Mouse (Mus musculus) heart, embryonic 15.5 days (tissue): Measurements from ENCODE around the gene Cptp. TPM values are rescaled to one million over a fixed set of nuclear protein-coding genes. Genes with fewer than 3 reads are reported as not detected.

Experiments used
- ATAC-seq: fragments of 200-750 bp; cut with Nextera tagmentation; replicated peaks from 2 replicates; pipeline ENCODE4 v1.8.0; 2017; ENCODE audit warnings: low read depth, moderate TSS enrichment; ENCODE audit not compliant: insufficient number of reproducible peaks, insufficient read depth, low FRiP score
- H3K27ac ChIP-seq: fragments of 300-500 bp; sonication (generic); 2 replicates; pipeline ENCODE4 v1.5.1; 2015; ENCODE audit warnings: mild to moderate bottlenecking, inconsistent platforms
- H3K27me3 ChIP-seq: fragments of 300-500 bp; sonication (generic); 2 replicates; pipeline ENCODE4 v1.6.1; 2015; ENCODE audit warnings: inconsistent platforms
- H3K36me3 ChIP-seq: fragments of 300-500 bp; sonication (generic); 2 replicates; pipeline ENCODE4 v1.6.1; 2015; ENCODE audit warnings: mild to moderate bottlenecking, inconsistent platforms
- H3K4me1 ChIP-seq: fragments of 300-500 bp; sonication (generic); replicated peaks from 2 replicates; pipeline ENCODE4 v1.6.1; 2015; ENCODE audit warnings: inconsistent platforms
- H3K4me2 ChIP-seq: fragments of 300-500 bp; sonication (generic); 2 replicates; pipeline ENCODE4 v1.6.1; 2015; ENCODE audit warnings: inconsistent platforms, mild to moderate bottlenecking, moderate library complexity
- H3K4me3 ChIP-seq: fragments of 300-500 bp; sonication (generic); 2 replicates; pipeline ENCODE4 v1.5.1; 2015; ENCODE audit warnings: mild to moderate bottlenecking, inconsistent platforms
- H3K9ac ChIP-seq: fragments of 300-500 bp; sonication (generic); 2 replicates; pipeline ENCODE4 v1.6.1; 2015; ENCODE audit warnings: mild to moderate bottlenecking, inconsistent platforms
- H3K9me3 ChIP-seq: fragments of 300-500 bp; sonication (generic); replicated peaks from 2 replicates; pipeline ENCODE4 v1.6.1; 2016; ENCODE audit warnings: inconsistent platforms
- WGBS: fragments of 180-500 bp; shearing (Covaris S2); methylation state at CpG from one replicate; pipeline ENCODE4 v1.1.7; 2015; ENCODE audit warnings: mixed read lengths; 5-methylcytosine and 5-hydroxymethylcytosine counted together
- polyA plus RNA-seq: library from polyadenylated mRNA; unstranded; fragments of >200 nt; fragmentation: Nextera tagmentation; extraction: Ambion mirVana; gene quantifications from 2 replicates; pipeline ENCODE4 v1.2.1, GENCODE M21; 2015

The Cptp gene
- polyA plus RNA-seq, 1 experiment from 2014 or later = 7.8 TPM

DNA sequence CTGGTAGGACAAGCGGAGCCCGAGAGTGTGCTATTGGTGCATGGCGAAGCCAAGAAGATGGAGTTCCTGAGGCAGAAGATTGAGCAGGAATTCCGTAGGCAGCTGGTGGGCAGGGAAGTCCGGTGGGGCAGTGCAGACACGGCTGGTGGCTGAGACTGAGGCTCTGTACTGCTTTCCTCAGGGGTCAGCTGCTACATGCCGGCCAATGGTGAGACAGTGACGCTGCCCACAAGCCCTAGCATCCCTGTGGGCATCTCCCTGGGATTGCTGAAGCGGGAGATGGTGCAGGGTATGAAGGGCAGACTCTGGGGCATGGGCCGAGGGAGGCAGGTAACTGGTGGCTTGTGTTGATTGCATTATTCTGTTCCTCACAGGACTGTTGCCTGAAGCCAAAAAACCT is 18.4 kb upstream of the Cptp start:
- Histone ChIP-seq H3K9me3 (no peaks in the 10 kb centered on the region), H3K4me1 (peaks cover 16% of the 10 kb centered on the region), H3K27ac (no peak overlapping the region), H3K9ac (no peak overlapping the region), H3K4me3 (no peak overlapping the region), H3K4me2 (no peak overlapping the region), H3K36me3 (peaks cover 47% of the 10 kb centered on the region), H3K27me3 (no peaks in the 10 kb centered on the region)
- 86% methylated on average over 10 of the region's 10 CpGs for WGBS
- no peak for ATAC-seq

DNA sequence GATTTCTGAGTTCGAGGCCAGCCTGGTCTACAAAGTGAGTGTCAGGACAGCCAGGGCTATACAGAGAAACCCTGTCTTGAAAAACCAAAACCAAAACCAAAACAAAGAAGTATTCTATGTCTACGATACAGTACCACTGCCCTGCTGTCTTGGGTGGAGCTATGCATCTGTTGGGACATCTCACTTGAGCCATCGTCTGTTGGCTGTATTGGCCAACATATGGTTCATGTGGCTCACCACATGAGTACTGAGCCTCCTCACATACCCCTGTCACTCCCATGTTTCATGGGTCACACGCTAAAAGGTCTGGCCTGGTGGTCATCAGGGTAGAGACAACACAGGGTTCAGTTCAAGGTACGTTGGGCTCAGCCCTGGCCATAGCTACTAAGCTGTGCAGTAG is 17.1 kb upstream of the Cptp start:
- no peak for ATAC-seq
- Histone ChIP-seq H3K27ac (no peak overlapping the region), H3K36me3 (peaks cover 47% of the 10 kb centered on the region), H3K4me3 (no peak overlapping the region), H3K4me1 (peaks cover 14% of the 10 kb centered on the region), H3K4me2 (no peak overlapping the region), H3K27me3 (no peaks in the 10 kb centered on the region), H3K9ac (no peak overlapping the region), H3K9me3 (no peaks in the 10 kb centered on the region)
- 87% methylated on average over 5 of the region's 5 CpGs for WGBS

DNA sequence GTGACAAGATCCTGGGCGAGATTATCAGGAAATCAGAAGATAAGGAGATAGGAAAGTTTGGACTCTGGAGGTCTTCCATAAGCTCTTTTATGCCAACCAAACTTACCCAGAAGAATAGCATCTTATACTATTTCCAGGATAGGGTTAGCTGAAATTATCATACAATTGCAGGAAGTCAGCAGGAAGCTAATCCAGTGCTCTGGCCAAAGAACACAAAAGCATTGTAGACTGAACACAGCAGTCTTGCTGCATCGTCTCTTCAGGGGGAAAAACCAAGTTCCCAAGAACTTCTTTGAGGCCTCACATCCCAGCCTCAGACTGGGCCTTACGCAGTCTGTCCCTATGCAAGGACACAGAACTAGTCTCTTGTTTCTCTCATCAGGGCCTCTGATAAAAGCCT is 14.3 kb upstream of the Cptp start:
- Histone ChIP-seq H3K4me2 (no peak overlapping the region), H3K27me3 (no peaks in the 10 kb centered on the region), H3K27ac (peak overlapping the region; percentile 60), H3K36me3 (peaks cover 42% of the 10 kb centered on the region), H3K4me1 (0 out of 2 replicates have a peak, but pooled peaks cover 3% of the 10 kb centered on the region), H3K9ac (no peak overlapping the region), H3K9me3 (no peaks in the 10 kb centered on the region), H3K4me3 (no peak overlapping the region)
- WGBS = 61% methylated on average over 3 of the region's 3 CpGs
- peak; percentile 64; the same call in 1 of the 2 replicates for ATAC-seq

DNA sequence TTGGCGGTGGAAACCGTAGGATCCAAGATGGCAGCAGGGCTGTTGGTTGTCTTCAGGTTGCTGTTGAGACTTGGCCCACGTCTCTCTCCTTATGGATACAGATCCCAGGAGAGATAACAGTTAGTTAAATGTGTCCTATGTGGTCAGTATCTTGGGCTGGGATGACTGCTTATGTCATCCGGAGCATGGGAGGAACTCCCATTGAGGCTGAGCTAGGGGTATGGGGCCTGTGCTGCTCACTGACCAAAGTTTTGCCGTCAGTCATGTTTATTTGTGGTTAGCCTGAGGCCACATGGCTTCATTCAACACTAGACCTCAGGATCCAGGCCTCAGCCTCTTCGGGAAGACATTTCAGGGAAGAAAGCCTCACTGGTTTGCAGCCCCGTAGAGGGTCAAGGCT is 2.2 kb upstream of the Cptp start:
- H3K9me3 ChIP-seq = no peaks in the 10 kb centered on the region
- H3K36me3 ChIP-seq = peaks cover 36% of the 10 kb centered on the region
- no peak overlapping the region for H3K27ac ChIP-seq
- H3K27me3 ChIP-seq = no peaks in the 10 kb centered on the region
- ATAC-seq = no peak
- H3K9ac ChIP-seq = 0 out of 2 replicates have a peak overlapping the region, but pooled peaks have one; percentile 28
- H3K4me3 ChIP-seq = no peak overlapping the region
- peaks cover 13% of the 10 kb centered on the region for H3K4me1 ChIP-seq
- 88% methylated on average over 7 of the region's 7 CpGs for WGBS
- H3K4me2 ChIP-seq = no peak overlapping the region

DNA sequence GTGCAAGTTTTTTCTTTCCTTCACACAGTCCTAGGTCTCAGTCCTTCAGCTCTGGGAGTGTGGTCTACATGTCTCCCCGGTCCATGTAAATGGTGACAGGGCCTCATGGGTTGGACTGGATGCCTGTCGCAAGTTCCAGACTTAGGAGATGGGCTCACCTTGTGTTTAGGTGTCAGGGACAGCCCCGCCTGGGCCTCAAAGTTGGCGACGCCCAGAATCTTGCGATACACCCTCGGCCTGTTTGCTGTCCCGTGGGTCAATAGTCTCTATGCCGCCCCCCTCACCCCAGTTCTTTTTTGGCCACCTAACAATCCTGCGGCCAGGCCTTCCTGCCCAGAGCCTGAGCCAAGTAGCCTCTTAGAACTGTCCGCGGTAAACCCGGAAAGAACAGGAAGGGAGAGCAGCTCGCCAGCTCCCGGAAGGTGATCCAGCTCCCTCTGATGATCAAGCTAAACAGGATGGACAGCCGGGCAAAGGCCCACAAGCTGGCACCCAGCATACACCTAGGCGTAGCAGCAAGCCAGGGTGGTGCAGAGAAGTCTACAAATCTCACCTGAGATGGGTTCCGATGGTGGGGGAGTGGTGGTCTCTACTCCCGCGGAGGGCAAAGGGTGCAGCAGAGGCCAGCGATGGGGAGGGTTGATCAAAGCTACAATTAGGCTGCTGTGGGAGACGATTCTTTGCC is 484 bp downstream of the Cptp start:
- WGBS = 6% methylated on average over 22 of the region's 22 CpGs
- peak; percentile 19; the same call in 1 of the 2 replicates for ATAC-seq
- Histone ChIP-seq H3K27ac (no peak overlapping the region), H3K9me3 (no peaks in the 10 kb centered on the region), H3K27me3 (no peaks in the 10 kb centered on the region), H3K9ac (peak overlapping the region; percentile 64), H3K4me2 (peak overlapping the region; percentile 88), H3K4me3 (peak overlapping the region; percentile 78), H3K36me3 (peaks cover 24% of the 10 kb centered on the region), H3K4me1 (peaks cover 13% of the 10 kb centered on the region)

DNA sequence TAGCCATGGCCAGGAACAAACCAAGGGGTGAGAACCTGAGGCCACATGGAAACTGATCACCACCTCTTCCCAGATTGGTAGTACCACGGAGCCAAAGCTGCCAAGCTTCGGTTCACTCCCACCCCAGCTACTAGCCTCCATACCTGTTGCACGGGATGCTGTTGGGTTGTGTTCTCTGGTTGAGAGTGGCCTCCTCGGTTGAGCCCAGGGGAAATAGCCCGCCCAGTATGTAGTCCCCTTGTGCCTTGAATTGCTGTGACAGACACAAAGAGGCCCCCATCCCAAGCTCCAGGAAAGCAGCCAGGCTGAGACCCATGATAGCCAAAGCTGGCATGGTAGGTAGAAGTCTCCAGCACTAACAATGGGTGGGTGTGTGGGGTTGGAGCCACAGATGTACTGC is 6.2 kb downstream of the Cptp start, which contains the start of gene Tas1r3:
Gene Tas1r3 (minus strand): TSS at position 362 of the 400 bp plus-strand sequence.
- Histone ChIP-seq H3K4me1 (no peaks in the 10 kb centered on the region), H3K9ac (no peak within 1 kb of the TSS), H3K4me2 (no peak within 1 kb of the TSS), H3K4me3 (no peak within 1 kb of the TSS), H3K27me3 (no peaks in the 10 kb centered on the region), H3K36me3 (peaks cover 21% of the 10 kb centered on the region), H3K27ac (no peak within 1 kb of the TSS), H3K9me3 (no peaks in the 10 kb centered on the region)
- WGBS = 80% methylated on average over 5 of the region's 5 CpGs
- ATAC-seq = no peak

DNA sequence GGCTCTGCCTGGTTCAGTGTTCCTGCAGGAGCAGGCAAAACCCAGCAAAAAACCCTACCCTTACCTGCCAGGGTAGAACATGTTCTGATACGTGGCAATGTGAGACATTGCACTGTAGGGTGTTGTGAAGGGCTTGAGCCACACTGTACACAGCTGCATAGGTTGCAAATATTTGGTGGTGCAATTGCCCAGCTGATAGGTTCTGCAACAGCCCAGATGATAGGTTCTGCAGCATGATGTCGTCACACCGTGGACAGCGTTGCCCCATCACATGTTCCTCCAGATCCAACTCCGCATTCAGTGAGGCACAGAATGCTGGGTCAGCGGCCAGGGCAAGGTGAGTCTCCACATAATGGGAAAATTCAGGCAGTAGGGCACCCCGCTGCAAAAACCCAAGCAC is 7.5 kb downstream of the Cptp start:
- H3K9ac ChIP-seq = no peak overlapping the region
- H3K27me3 ChIP-seq = no peaks in the 10 kb centered on the region
- H3K36me3 ChIP-seq = peaks cover 33% of the 10 kb centered on the region
- no peak overlapping the region for H3K4me3 ChIP-seq
- WGBS = 85% methylated on average over 7 of the region's 7 CpGs
- no peaks in the 10 kb centered on the region for H3K9me3 ChIP-seq
- H3K4me2 ChIP-seq = no peak overlapping the region
- H3K27ac ChIP-seq = no peak overlapping the region
- no peaks in the 10 kb centered on the region for H3K4me1 ChIP-seq
- ATAC-seq = no peak

DNA sequence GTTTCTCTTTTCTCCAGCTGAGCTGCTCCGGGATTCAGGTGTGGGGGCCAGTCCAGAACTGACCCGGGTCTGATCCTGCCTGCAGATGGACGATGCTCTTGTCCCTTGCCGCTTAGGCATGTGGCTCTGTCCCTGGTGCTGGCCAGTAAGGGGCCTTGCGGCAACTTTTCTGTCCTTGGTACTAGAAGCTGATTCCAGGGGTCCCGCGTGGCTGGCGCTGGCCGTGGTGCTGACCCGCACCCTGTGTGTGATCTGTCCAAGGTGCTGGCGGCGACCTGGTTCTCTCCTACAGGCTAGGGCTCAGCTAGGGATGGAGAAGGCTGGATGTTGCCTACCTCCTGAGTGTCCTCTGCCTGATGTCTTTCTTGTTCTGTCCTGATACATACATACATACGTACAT is 9.9 kb downstream of the Cptp start:
- peak; percentile 24 for ATAC-seq
- Histone ChIP-seq H3K4me2 (no peak overlapping the region), H3K36me3 (peaks cover 41% of the 10 kb centered on the region), H3K27ac (no peak overlapping the region), H3K4me1 (no peaks in the 10 kb centered on the region), H3K27me3 (no peaks in the 10 kb centered on the region), H3K9ac (no peak overlapping the region), H3K4me3 (no peak overlapping the region), H3K9me3 (no peaks in the 10 kb centered on the region)
- 15% methylated on average over 13 of the region's 13 CpGs for WGBS

DNA sequence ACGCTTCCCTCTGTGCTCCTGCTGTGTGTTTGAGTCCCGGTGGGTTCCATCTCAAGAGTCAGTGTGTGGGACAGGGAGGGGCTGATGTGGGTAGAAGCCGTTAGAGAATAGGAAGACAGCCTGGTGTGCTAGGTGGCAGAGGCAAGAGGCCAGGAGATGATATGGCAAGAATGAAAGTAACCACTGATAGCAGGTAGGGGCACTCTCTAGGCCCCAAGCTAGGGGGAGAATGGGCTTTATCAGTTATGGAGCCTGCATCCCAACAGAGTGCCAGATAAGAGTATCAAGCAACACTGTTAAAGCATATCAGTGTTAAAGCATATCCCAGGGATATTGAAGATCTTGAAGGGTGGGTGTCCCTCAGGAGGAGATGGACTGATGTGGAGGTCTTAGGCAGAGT is 12.4 kb downstream of the Cptp start:
- no peak for ATAC-seq
- Histone ChIP-seq H3K36me3 (peaks cover 41% of the 10 kb centered on the region), H3K4me3 (no peak overlapping the region), H3K4me1 (peaks cover 1% of the 10 kb centered on the region), H3K27me3 (no peaks in the 10 kb centered on the region), H3K9me3 (no peaks in the 10 kb centered on the region), H3K4me2 (no peak overlapping the region), H3K27ac (no peak overlapping the region), H3K9ac (no peak overlapping the region)
- 76% methylated on average over 3 of the region's 3 CpGs for WGBS

DNA sequence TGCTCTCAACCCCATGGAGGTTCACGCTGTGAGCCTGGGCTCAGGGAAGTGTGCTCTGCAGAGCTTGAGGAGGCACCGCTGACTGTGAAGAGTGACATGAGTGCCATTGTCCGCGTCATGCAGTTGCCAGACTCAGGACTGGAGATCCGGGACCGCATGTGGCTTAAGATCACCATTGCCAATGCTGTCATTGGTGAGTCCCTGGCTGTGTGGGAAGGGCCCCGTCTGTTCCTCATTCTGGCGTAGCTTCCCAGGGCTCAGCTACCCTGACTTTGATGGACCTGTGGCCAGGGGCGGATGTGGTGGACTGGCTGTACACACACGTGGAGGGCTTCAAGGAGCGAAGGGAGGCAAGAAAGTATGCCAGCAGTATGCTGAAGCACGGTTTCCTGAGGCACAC is 13.2 kb downstream of the Cptp start:
- peaks cover 3% of the 10 kb centered on the region for H3K4me1 ChIP-seq
- no peak overlapping the region for H3K27ac ChIP-seq
- peaks cover 41% of the 10 kb centered on the region for H3K36me3 ChIP-seq
- no peak overlapping the region for H3K4me3 ChIP-seq
- H3K9me3 ChIP-seq = no peaks in the 10 kb centered on the region
- no peak overlapping the region for H3K4me2 ChIP-seq
- no peak overlapping the region for H3K9ac ChIP-seq
- ATAC-seq = no peak
- WGBS = 91% methylated on average over 12 of the region's 12 CpGs
- no peaks in the 10 kb centered on the region for H3K27me3 ChIP-seq

DNA sequence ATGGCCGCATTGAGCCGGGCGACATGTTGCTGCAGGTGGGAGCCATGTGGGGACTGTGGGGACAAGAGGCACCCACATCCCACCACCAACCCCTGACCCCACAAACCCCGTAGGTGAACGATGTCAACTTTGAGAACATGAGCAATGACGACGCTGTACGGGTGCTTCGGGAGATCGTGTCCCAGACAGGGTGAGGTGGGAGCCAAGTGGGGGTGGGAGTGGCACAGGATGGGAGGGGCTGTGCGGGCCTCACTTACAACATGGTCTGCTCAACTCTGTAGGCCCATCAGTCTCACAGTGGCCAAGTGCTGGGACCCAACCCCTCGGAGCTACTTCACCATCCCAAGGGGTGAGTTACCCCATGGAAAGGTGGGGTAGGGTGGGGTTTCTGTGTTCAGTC is 14.2 kb downstream of the Cptp start:
- Histone ChIP-seq H3K36me3 (peaks cover 41% of the 10 kb centered on the region), H3K4me1 (peaks cover 3% of the 10 kb centered on the region), H3K27ac (no peak overlapping the region), H3K4me2 (no peak overlapping the region), H3K9ac (no peak overlapping the region), H3K27me3 (no peaks in the 10 kb centered on the region), H3K9me3 (no peaks in the 10 kb centered on the region), H3K4me3 (no peak overlapping the region)
- no peak for ATAC-seq
- 93% methylated on average over 12 of the region's 12 CpGs for WGBS

DNA sequence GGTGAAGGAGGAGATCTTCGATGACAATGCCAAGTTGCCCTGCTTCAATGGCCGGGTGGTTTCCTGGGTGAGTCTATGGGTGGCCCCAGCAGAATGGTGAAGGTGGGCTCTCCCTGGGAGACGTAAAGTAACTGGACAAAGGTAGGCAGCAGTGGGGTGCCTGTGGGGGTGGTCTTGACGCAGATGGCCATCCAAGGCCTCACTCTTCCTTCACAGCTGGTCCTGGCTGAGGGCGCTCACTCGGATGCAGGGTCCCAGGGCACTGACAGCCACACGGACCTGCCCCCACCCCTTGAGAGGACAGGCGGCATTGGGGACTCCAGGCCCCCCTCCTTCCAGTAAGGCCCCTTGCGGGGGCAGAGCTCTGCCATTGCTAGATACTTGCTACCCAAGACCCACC is 15.8 kb downstream of the Cptp start:
- peaks cover 35% of the 10 kb centered on the region for H3K36me3 ChIP-seq

More for the DNA sequence above, 15.8 kb downstream of the Cptp start:
- Histone ChIP-seq H3K27me3 (no peaks in the 10 kb centered on the region), H3K4me2 (no peak overlapping the region), H3K4me3 (no peak overlapping the region), H3K4me1 (peaks cover 17% of the 10 kb centered on the region), H3K9ac (no peak overlapping the region), H3K9me3 (no peaks in the 10 kb centered on the region), H3K27ac (no peak overlapping the region)
- no peak for ATAC-seq
- WGBS = 86% methylated on average over 9 of the region's 9 CpGs
